Mouse (Mus musculus) T-helper 17 cell (primary cell): ENCODE results near the gene Clstn1.

Experiments used
- in situ Hi-C, 2 experiments: fragments of 300-600 bp; cut with MboI, MseI; formaldehyde crosslinking; loops; 1 replicate in 1 of 2; 2 replicates in 1 of 2; pipeline ENCODE4 v1.15.1; 2025; ENCODE audit warnings: high pct_unique_total_duplicates in 2 of 2

The Clstn1 gene

GRCm38 (mm10) chr4:149564452-149565407 lies 21.5 kb upstream of the Clstn1 start:
- in situ Hi-C loops, result no loop called here

DNA sequence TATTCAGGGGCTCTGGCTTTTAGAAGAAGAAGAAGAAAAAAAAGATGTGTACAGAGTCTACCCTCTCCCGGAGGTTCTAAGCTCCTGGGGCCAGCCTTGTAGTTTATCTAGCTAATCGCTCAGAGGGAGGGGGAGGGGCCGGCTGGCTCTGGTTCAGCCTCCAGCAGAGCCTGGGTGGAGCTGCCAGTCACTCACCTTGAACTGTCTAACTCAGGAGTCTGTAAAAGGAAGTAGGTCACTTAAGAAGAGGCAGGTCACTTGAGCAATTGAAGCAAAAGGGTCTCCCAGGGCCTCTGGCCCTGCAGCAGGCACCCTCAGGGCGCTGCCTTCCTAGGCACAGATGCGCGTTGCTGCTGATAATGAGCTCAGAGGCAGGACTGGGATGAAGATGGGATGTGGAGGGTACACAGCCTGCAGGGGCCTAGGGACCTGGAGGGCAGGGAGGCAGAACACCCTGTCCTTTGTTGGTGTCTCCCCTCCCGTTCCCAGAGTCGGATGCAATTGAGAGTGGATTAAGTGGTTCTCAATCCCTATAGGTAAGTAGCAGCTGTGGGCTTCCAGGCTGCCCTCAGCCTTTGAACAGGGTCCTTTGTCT lies 18.7 kb upstream of the Clstn1 start:
- in situ Hi-C loops, result no loop called here

GRCm38 (mm10) chr4:149568622-149569021 lies 17.6 kb upstream of the Clstn1 start:
- in situ Hi-C loops, result no loop called here

- in situ Hi-C loops, result no loop called here
Observed at GRCm38 (mm10) chr4:149569781-149570497, 16.3 kb upstream of the Clstn1 start.

- in situ Hi-C loops, result no loop called here
Observed at GRCm38 (mm10) chr4:149570498-149570863, 15.8 kb upstream of the Clstn1 start.

- in situ Hi-C loops, result no loop called here
Observed at GRCm38 (mm10) chr4:149571209-149571608, 15.1 kb upstream of the Clstn1 start.

DNA sequence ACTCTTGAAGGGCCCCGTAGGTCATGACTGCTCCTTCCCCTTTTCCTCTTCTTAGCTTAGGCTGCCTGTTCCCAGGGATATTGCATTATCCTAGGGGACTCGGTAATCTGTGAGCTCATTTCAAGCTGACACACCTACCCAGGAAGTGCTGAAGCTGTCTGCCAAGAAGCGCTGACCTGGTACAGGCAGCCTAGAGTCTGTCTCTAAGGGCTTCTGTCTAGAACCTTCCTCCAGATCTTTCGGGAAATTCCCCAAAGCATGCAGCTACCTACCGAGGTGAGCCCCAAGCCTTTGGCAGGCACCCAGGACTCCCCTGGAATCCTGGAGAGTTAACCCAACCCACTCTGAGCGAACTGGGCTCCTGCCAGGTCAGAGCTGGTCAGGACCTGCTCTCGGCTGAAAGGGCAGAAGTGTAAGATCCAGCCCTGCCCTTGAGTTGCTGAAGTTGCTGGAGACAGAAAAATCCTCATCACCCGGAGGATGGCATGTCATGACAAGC lies 14.6 kb upstream of the Clstn1 start:
- in situ Hi-C loops, result no loop called here

DNA sequence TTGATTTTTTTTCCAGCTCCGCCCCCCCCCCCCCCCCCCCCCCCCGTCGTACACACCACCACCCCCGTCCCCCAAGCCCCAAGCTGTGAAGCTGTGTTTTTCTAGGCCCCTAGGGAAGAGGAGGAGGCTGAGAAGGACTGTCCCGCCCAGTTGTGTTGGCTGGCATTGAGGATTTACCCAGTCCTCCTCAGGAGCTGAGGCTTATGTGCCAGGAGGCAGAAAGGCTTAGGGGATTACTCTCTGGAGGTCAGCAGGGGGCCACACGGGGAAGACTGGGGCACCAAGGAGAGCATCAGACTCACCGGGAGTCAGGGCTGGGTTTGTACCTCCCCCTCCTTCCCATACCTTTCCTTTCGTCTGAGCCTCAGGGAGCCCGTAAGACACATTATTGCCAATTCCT lies 13.8 kb upstream of the Clstn1 start:
- in situ Hi-C loops, result no loop called here

GRCm38 (mm10) chr4:149572851-149573250 lies 13.4 kb upstream of the Clstn1 start:
- in situ Hi-C loops, result no loop called here

- in situ Hi-C loops, result no loop called here
Observed at GRCm38 (mm10) chr4:149574391-149574821, 11.9 kb upstream of the Clstn1 start.

DNA sequence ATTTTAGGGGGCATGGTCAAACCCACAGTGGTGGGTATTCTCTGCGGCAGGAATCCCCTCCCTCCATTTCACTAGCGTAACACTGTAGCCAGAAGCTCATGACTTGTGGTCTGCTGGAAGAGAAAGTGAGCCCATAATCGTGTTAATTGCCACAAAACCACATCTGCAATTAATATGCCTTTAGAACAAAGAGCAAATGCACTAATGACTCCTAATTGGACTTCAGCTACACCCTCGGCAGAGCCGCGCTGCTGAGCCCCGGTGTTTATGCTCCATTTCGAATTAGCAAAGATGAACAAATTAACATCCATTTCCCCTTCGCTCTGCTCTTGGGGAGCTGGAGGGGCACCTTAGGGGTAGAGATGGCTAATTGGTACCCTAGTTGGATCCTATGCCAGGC lies 10.2 kb upstream of the Clstn1 start:
- in situ Hi-C loops, result no loop called here

- in situ Hi-C loops, result no loop called here
Observed at GRCm38 (mm10) chr4:149576993-149577548, 9.2 kb upstream of the Clstn1 start.

GRCm38 (mm10) chr4:149578085-149578681 lies 8.1 kb upstream of the Clstn1 start:
- in situ Hi-C loops, result no loop called here

GRCm38 (mm10) chr4:149578831-149579230 lies 7.4 kb upstream of the Clstn1 start:
- in situ Hi-C loops, result no loop called here

- in situ Hi-C loops, result no loop called here
Observed at GRCm38 (mm10) chr4:149585236-149585635, 1.0 kb upstream of the Clstn1 start.

DNA sequence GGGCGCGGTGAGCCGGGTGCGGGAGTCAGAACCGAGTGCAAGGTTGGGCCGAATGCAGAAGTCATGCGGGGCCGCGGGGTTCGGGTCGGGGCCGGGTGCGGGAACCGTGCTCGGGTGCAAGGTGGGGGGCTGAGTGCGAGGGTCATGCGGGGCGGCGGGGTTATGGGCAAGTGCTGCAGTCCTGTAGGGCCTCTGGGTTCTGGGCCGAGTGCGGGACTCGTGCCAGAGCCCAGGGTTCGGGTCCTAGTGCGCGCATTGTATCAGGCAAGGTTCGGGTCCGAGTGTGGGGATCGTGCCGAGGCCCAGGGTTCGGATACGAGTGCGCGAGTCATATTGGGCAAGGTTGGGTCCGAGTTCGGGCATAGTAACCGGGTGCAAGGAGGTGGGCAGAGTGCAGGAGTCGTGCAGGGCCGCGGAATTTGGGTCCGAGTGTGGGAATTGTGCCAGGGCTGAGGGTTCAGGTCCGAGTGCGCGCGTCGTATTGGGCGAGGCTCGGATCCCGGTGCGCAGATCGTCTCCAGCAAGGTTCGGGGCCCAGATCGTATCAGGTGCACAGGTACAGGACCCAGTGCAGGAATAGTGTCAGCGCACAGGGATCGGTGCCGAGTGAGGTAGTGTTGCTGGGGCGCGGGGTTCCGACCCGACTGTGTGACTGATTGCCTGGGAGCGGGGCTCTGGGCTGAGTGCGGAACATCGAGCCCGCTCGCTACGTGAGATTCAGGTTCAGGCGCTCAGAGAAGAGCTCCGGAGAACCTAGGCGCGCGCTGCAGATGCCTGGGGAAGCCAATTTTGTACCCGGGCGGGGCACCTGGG lies 721 bp downstream of the Clstn1 start:
- in situ Hi-C loops, result no loop called here

DNA sequence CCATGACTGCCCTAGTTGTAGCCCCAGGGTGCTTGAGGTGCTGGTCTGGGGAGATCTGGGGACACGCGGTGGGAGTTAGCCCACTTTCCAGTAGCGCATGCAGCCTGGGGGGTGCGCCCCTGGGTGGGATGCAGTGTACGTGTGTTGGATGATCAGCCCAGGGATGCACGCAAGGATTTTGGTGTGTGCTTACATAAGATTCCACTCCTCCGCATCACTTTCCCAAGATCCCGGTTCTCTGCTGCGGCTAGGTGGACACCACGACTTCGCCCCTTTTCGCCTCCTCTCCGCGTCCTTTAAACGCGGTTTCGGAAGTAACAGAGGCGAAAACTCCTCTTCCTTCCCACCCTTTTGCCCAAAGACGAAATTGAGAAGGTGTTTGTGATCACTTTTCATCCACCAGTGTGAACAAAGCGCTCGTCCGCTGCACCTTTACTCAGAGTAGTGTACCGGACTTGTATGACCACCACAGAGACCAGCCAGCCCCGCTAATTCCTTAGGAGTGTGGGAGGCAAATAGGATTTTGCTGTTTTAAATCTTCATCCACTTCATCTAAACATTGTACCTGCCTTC lies 1.4 kb downstream of the Clstn1 start:
- in situ Hi-C loops, result no loop called here

DNA sequence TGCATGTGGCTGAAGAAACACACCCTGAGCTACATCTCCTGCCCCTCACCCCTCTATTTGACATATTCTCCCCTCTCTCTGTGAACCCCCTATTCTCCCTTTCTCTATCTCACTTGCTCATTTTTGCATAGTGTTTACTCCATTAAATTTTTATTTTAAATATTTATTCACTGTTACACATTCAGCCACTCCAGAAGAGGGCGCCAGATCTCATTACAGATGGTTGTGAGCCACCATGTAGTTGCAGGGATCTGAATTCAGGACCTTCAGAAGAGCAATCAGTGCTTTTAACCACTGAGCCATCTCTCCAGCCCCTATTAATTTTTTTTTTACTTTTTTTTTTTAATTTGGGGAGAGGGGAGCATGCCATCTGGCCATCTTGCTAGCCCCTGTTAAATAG lies 3.9 kb downstream of the Clstn1 start:
- in situ Hi-C loops, result no loop called here

- in situ Hi-C loops, result no loop called here
Observed at GRCm38 (mm10) chr4:149591486-149591885, 5.2 kb downstream of the Clstn1 start.

GRCm38 (mm10) chr4:149594913-149595581 lies 8.8 kb downstream of the Clstn1 start:
- in situ Hi-C loops, result no loop called here
